8 mouse cellular contexts compared by ENCODE assay signal in the genomic region with DNA sequence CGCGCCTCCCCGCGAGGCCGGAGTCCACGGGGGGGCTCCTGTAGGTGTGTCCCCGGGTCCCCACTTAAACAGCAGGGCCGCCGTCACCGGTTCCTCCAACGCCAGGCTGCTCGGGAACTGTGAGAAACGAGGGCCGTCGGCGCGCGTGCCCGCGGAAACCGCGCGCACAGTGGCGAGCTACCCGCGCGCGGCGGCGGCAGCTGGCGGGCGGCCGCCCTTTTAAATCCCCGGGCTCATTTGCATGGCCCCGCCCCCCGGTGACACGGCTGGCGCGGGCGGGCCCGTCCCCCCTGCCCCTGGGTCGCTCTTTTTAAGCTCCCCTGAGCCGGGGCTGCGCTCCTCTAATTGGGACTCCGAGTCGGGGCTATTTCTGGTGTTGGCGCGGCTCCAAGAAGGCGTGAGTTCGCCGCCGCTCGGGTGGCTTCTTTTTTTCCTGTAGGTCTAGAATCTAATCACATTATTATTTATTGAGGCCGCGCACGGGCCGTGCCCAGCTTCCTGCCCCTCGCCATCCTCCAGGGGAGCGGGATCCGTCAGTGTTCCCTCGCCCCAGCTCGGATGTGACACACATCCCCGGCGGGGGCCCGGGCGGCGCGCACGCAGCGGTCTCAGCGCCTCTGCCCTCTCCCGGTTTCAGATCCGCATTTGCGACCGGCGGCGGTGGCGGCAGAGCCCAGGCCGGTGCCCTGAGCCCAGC. TPM values are rescaled to one million over a fixed set of nuclear protein-coding genes. Genes with fewer than 3 reads are reported as not detected.
DNase-seq lines count a peak whose midpoint lies in the region; ATAC-seq and TF ChIP-seq lines count a peak whose summit lies in the region.

A gene (plus strand): TSS at position 183 of the 697 bp plus-strand sequence.

- DNase-seq in Muller cell, postnatal 12 days (ENCODE audit: inconsistent ontology term): peak; percentile 96
- peak; percentile 90 for DNase-seq in cerebellum, adult 11-12 months
- DNase-seq in heart, postnatal 25 days (ENCODE audit: low spot score): peak; percentile 67
- DNase-seq in layer of hippocampus, adult 2 months (ENCODE audit: low spot score in 2 of 2): peak; percentile 55 to 81
- peak; percentile 94 for DNase-seq in lung, postnatal 0 days (ENCODE audit: low spot score)
- DNase-seq in ovary, postnatal 36 days (ENCODE audit: low spot score): peak; percentile 83
- peak; percentile 93 to 94 for DNase-seq in thymus, postnatal 36 days

- peak within 1 kb of the TSS; percentile 93 for H3K9ac ChIP-seq in forebrain, embryonic 16.5 days (replicated peaks; ENCODE audit: low read depth, low read length)
- peak within 1 kb of the TSS; percentile 78 for H3K9ac ChIP-seq in lung, postnatal 0 days (replicated peaks; ENCODE audit: low read depth)

- peak; percentile 76 for ATAC-seq in forebrain, embryonic 16.5 days
- ATAC-seq in lung, postnatal 0 days: peak; percentile 76

- TF ChIP-seq EP300 in lung, postnatal 0 days (IDR thresholded peaks at IDR 0.05): no peak

- TF ChIP-seq CTCF in layer of hippocampus, adult 2 months (conservative IDR thresholded peaks at IDR 0.05): no peak
- TF ChIP-seq CTCF in lung, postnatal 0 days (IDR thresholded peaks at IDR 0.05): peak; percentile 4; the same call in 1 of the 2 replicates

- H3K4me1 ChIP-seq in forebrain, embryonic 16.5 days (replicated peaks; ENCODE audit: control insufficient read depth, insufficient read depth, low read length): peaks cover 32% of the 10 kb centered on the region
- H3K4me1 ChIP-seq in lung, postnatal 0 days (ENCODE audit: insufficient read depth, low read depth, low read length): peaks cover 6% of the 10 kb centered on the region; the same call in 1 of the 2 replicates

- H3K4me2 ChIP-seq in forebrain, embryonic 16.5 days (ENCODE audit: low read length): peak within 1 kb of the TSS; percentile 81
- H3K4me2 ChIP-seq in lung, postnatal 0 days (replicated peaks; ENCODE audit: low read depth, low read length): peak within 1 kb of the TSS; percentile 98

- WGBS in forebrain, embryonic 16.5 days: under 1% methylated on average over 79 of the region's 79 CpGs
- WGBS in lung, postnatal 0 days: 3% methylated on average over 68 of the region's 79 CpGs

- H3K27ac ChIP-seq in forebrain, embryonic 16.5 days (ENCODE audit: low read length): peak within 1 kb of the TSS; percentile 91
- peak within 1 kb of the TSS; percentile 93 for H3K27ac ChIP-seq in layer of hippocampus, adult 2 months
- H3K27ac ChIP-seq in lung, postnatal 0 days (ENCODE audit: low read length): peak within 1 kb of the TSS; percentile 92

- intact Hi-C loops in heart, postnatal 25 days (cut with DNase I): no loop called here

- H3K4me3 ChIP-seq in forebrain, embryonic 16.5 days (replicated peaks; ENCODE audit: low read length): peak within 1 kb of the TSS; percentile 81
- H3K4me3 ChIP-seq in layer of hippocampus, adult 2 months: peak within 1 kb of the TSS; percentile 93
- H3K4me3 ChIP-seq in lung, postnatal 0 days (ENCODE audit: low read depth, low read length): peak within 1 kb of the TSS; percentile 76

- no peaks in the 10 kb centered on the region for H3K27me3 ChIP-seq in forebrain, embryonic 16.5 days (replicated peaks; ENCODE audit: control insufficient read depth, insufficient read depth, low read length)
- no peaks in the 10 kb centered on the region for H3K27me3 ChIP-seq in lung, postnatal 0 days (replicated peaks; ENCODE audit: insufficient read depth, low read length)

- H3K36me3 ChIP-seq in forebrain, embryonic 16.5 days (ENCODE audit: control insufficient read depth, insufficient read depth): no peaks in the 10 kb centered on the region
- no peaks in the 10 kb centered on the region for H3K36me3 ChIP-seq in lung, postnatal 0 days (ENCODE audit: insufficient read depth, low read length)

- H3K9me3 ChIP-seq in forebrain, embryonic 16.5 days (ENCODE audit: control insufficient read depth, low read length): no peaks in the 10 kb centered on the region
- H3K9me3 ChIP-seq in lung, postnatal 0 days (ENCODE audit: low read length): no peaks in the 10 kb centered on the region

RNA-seq across cellular contexts. Expression of the gene that starts here (rescaled TPM):
- polyA plus RNA-seq in forebrain, embryonic 16.5 days (2015; fragmentation: Nextera tagmentation; extraction: Ambion mirVana): 107 and 113 TPM in 2 replicates
- total RNA-seq in heart, postnatal 25 days (2021): 10 to 100 TPM; 35.2 to 42.0 TPM
- 10 to 100 TPM; 30.5 to 38.2 TPM for total RNA-seq in layer of hippocampus, adult 2 months (2021)
- polyA plus RNA-seq in lung, postnatal 0 days (2015; fragmentation: Nextera tagmentation; extraction: Ambion mirVana): 41.2 and 50.6 TPM in 2 replicates

Comparison
In these comparisons a context has a peak if more than half of its experiments do, and no peak if none do; other contexts are left out.
1. Peak in every context shown above with its lines: DNase-seq, ATAC-seq, H3K4me3 ChIP-seq and H3K27ac ChIP-seq.